ENCODE assay signal across 16 mouse cellular contexts in the genomic region with DNA sequence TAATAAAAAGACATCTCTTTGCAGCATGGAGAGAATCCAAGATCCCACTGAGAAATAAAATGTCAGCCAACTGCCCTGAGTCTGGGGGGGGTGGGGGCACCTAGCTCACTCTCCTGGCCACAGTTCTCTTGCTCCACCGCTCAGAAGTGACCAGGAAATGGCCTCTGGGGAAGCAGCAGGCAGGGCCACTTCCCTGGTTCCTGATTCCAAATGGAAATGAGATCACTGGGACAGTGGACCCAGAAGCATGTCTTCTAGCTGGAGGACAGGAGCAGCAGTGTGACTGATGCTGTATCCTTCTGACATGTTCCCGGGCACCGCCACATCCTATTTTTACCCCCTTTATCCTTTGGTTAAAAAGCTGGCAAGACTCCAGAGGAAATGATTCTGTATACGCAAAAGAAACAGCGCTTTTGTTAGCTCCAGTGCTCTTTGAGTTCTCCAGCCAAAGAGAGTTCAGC. TPM values are rescaled to one million over a fixed set of nuclear protein-coding genes. Genes with fewer than 3 reads are reported as not detected.
DNase-seq lines count a peak whose midpoint lies in the region; ATAC-seq and TF ChIP-seq lines count a peak whose summit lies in the region.
"Had no signal": no experiment of that assay in that cellular context is flagged by ENCODE, and none has a peak within 500 bp of the region (broad histone marks: within the 10 kb centered on the region; RNA-seq: fewer than 3 reads in every experiment).

No protein-coding gene starts in this region.

- H3K27ac ChIP-seq in heart, postnatal 0 days (ENCODE audit: low read depth), result no peak overlapping the region
- H3K27ac ChIP-seq in midbrain, postnatal 0 days (ENCODE audit: low read depth, low read length), result no peak overlapping the region
- H3K27ac ChIP-seq in midbrain, embryonic 13.5 days, result no peak overlapping the region
- H3K27ac ChIP-seq: heart, embryonic 15.5 days; layer of hippocampus, adult 2 months; liver, embryonic 14.5 days; midbrain, embryonic 15.5 days had no signal

- 0 out of 2 replicates have a peak, but pooled peaks have one; percentile 27 for ATAC-seq in heart, postnatal 0 days (ENCODE audit: insufficient read depth, low read depth)
- ATAC-seq in midbrain, postnatal 0 days (ENCODE audit: low FRiP score), result no peak
- ATAC-seq in midbrain, embryonic 13.5 days, result no peak
- ATAC-seq: CD4-positive, CD25-positive, alpha-beta regulatory T cell, adult 4 months; midbrain, embryonic 15.5 days had no signal

- no peaks in the 10 kb centered on the region for H3K27me3 ChIP-seq in heart, postnatal 0 days (ENCODE audit: control insufficient read depth, insufficient read depth, low read length)
- no peaks in the 10 kb centered on the region for H3K27me3 ChIP-seq in midbrain, postnatal 0 days (ENCODE audit: insufficient read depth, low read length)
- H3K27me3 ChIP-seq in midbrain, embryonic 13.5 days, result no peaks in the 10 kb centered on the region
- H3K27me3 ChIP-seq: heart, embryonic 15.5 days; midbrain, embryonic 15.5 days had no signal

- TF ChIP-seq CTCF in heart, postnatal 0 days (IDR thresholded peaks at IDR 0.05; ENCODE audit: low read depth), result no peak
- no peak for TF ChIP-seq CTCF in midbrain, postnatal 0 days (IDR thresholded peaks at IDR 0.05)

- H3K9ac ChIP-seq in heart, postnatal 0 days (replicated peaks; ENCODE audit: low read depth, low read length), result no peak overlapping the region
- no peak overlapping the region for H3K9ac ChIP-seq in midbrain, postnatal 0 days (replicated peaks; ENCODE audit: low read length, poor library complexity, severe bottlenecking)
- no peak overlapping the region for H3K9ac ChIP-seq in midbrain, embryonic 13.5 days (replicated peaks)
- H3K9ac ChIP-seq: heart, embryonic 15.5 days; liver, embryonic 14.5 days; midbrain, embryonic 15.5 days had no signal

- 16% methylated on average over 5 of the region's 5 CpGs for WGBS in heart, postnatal 0 days
- WGBS in midbrain, postnatal 0 days, result 52% methylated on average over 5 of the region's 5 CpGs
- WGBS in midbrain, embryonic 13.5 days, result 64% methylated on average over 5 of the region's 5 CpGs

- no peaks in the 10 kb centered on the region for H3K9me3 ChIP-seq in heart, postnatal 0 days (replicated peaks; ENCODE audit: control insufficient read depth, low read length)
- no peaks in the 10 kb centered on the region for H3K9me3 ChIP-seq in midbrain, postnatal 0 days (ENCODE audit: low read length)
- H3K9me3 ChIP-seq in midbrain, embryonic 13.5 days, result no peaks in the 10 kb centered on the region
- H3K9me3 ChIP-seq: heart, embryonic 15.5 days; midbrain, embryonic 15.5 days had no signal

- H3K36me3 ChIP-seq in heart, postnatal 0 days (replicated peaks; ENCODE audit: control insufficient read depth, insufficient read depth, low read length), result no peaks in the 10 kb centered on the region
- no peaks in the 10 kb centered on the region for H3K36me3 ChIP-seq in midbrain, postnatal 0 days (ENCODE audit: insufficient read depth, low read length)
- H3K36me3 ChIP-seq in midbrain, embryonic 13.5 days, result no peaks in the 10 kb centered on the region
- H3K36me3 ChIP-seq: heart, embryonic 15.5 days; midbrain, embryonic 15.5 days had no signal

- peaks cover 5% of the 10 kb centered on the region; the same call in 1 of the 2 replicates for H3K4me1 ChIP-seq in heart, postnatal 0 days (ENCODE audit: control insufficient read depth, insufficient read depth)
- no peaks in the 10 kb centered on the region for H3K4me1 ChIP-seq in midbrain, postnatal 0 days (ENCODE audit: insufficient read depth, low read length)
- 0 out of 2 replicates have a peak, but pooled peaks cover 6% of the 10 kb centered on the region for H3K4me1 ChIP-seq in midbrain, embryonic 13.5 days (replicated peaks)
- H3K4me1 ChIP-seq: midbrain, embryonic 15.5 days had no signal

- DNase-seq in heart, postnatal 0 days (ENCODE audit: low spot score), result no peak
- no peak for DNase-seq in heart, adult 18-20 months
- peak; percentile 53 for DNase-seq in midbrain, postnatal 0 days (ENCODE audit: low spot score)
- DNase-seq in cerebellum, postnatal 14 days, result peak; percentile 84 to 89
- peak; percentile 34 to 54 for DNase-seq in lung, postnatal 4 days
- no peak for DNase-seq in layer of hippocampus, adult 9-10 months (ENCODE audit: low spot score)
- DNase-seq in right cerebral cortex, postnatal 10 days (ENCODE audit: low spot score in 2 of 2), result no peak
- DNase-seq: gastrocnemius, postnatal 10 days; kidney, adult 8-10 months had no signal

- no peak overlapping the region for H3K4me2 ChIP-seq in heart, postnatal 0 days (ENCODE audit: low read depth, low read length)
- H3K4me2 ChIP-seq in midbrain, postnatal 0 days (ENCODE audit: low read depth, low read length, poor library complexity, severe bottlenecking), result no peak overlapping the region
- H3K4me2 ChIP-seq in midbrain, embryonic 13.5 days (replicated peaks), result no peak overlapping the region
- H3K4me2 ChIP-seq: heart, embryonic 15.5 days; midbrain, embryonic 15.5 days had no signal

- H3K4me3 ChIP-seq in heart, postnatal 0 days (ENCODE audit: low read depth, low read length), result no peak overlapping the region
- H3K4me3 ChIP-seq in midbrain, postnatal 0 days (ENCODE audit: low read depth, low read length), result no peak overlapping the region
- no peak overlapping the region for H3K4me3 ChIP-seq in midbrain, embryonic 13.5 days (replicated peaks)
- H3K4me3 ChIP-seq: heart, embryonic 15.5 days; layer of hippocampus, adult 2 months; midbrain, embryonic 15.5 days had no signal

- no peak for TF ChIP-seq EP300 in heart, postnatal 0 days (IDR thresholded peaks at IDR 0.05; ENCODE audit: low read depth)

RNA-seq across cellular contexts. Expression of gene Atg4a-ps, which starts 21.2 kb away (rescaled TPM):
- not detected in 2 replicates for total RNA-seq in heart, postnatal 0 days (2014; rRNA removed; ENCODE audit: low replicate concordance)
- polyA plus RNA-seq in heart, postnatal 0 days (2015; fragmentation: Nextera tagmentation; extraction: Ambion mirVana), result 0.07 and 0.10 TPM in 2 replicates
- 1 to 10 TPM in 1 of 2 experiments, not detected in 1; 2.2 TPM for total RNA-seq in heart, adult 18-20 months (2021)
- not detected in 2 replicates for total RNA-seq in midbrain, postnatal 0 days (2014; rRNA removed)
- polyA plus RNA-seq in midbrain, postnatal 0 days (2015; fragmentation: Nextera tagmentation; extraction: Ambion mirVana), result 0.22 TPM in 1 of 2 replicates, not detected in the other
- 0.13 and 0.17 TPM in 2 replicates for polyA plus RNA-seq in midbrain, embryonic 13.5 days (2015; fragmentation: Nextera tagmentation; extraction: Ambion mirVana)
- polyA plus RNA-seq: midbrain, embryonic 15.5 days; testis, adult 2 months had no signal

RNA-seq across cellular contexts. Expression of gene Syt6, which starts 49.6 kb away (rescaled TPM):
- not detected in 2 replicates for total RNA-seq in heart, postnatal 0 days (2014; rRNA removed; ENCODE audit: low replicate concordance)
- polyA plus RNA-seq in heart, postnatal 0 days (2015; fragmentation: Nextera tagmentation; extraction: Ambion mirVana), result not detected in 2 replicates
- not detected for total RNA-seq in heart, adult 18-20 months (2021)
- 29.5 and 30.7 TPM in 2 replicates for total RNA-seq in midbrain, postnatal 0 days (2014; rRNA removed)
- polyA plus RNA-seq in midbrain, postnatal 0 days (2015; fragmentation: Nextera tagmentation; extraction: Ambion mirVana), result 9.0 and 10.0 TPM in 2 replicates
- 10.4 and 11.9 TPM in 2 replicates for polyA plus RNA-seq in midbrain, embryonic 13.5 days (2015; fragmentation: Nextera tagmentation; extraction: Ambion mirVana)
- polyA plus RNA-seq: CD4-positive, CD25-positive, alpha-beta regulatory T cell, adult 4 months; heart, embryonic 15.5 days had no signal

Comparison
In these comparisons a context has a peak if more than half of its experiments do, and no peak if none do; other contexts are left out.
1. DNase-seq: peak in midbrain, postnatal 0 days (single experiment), cerebellum, postnatal 14 days (2 of 2) and lung, postnatal 4 days (2 of 2); none in heart, postnatal 0 days (single experiment), heart, adult 18-20 months (0 of 2), layer of hippocampus, adult 9-10 months (single experiment) and right cerebral cortex, postnatal 10 days (0 of 2).
2. RNA of gene Syt6, which starts 49.6 kb away (total RNA-seq): 29.5 to 30.7 TPM in midbrain, postnatal 0 days; not detected in heart, adult 18-20 months and not detected in heart, postnatal 0 days; every median in the first group is over 10 times any median in the second.